Mouse (Mus musculus) MEL (cell line): ENCODE data around the gene Dnah6. TPM values are rescaled to one million over a fixed set of nuclear protein-coding genes. Genes with fewer than 3 reads are reported as not detected.

Experiments
- DNase-seq: peaks from one replicate; pipeline ENCODE4 v3.0.0; 2011; ENCODE audit warnings: low read depth, low spot score
- H3K27ac ChIP-seq: 2 replicates; pipeline ENCODE4 v1.5.1; 2012; ENCODE audit warnings: low read depth, mild to moderate bottlenecking, control low read depth, low read length, moderate library complexity; ENCODE audit not compliant: control insufficient read depth
- H3K27me3 ChIP-seq, 2 experiments: fragments of 150-350 bp in 1 of 2; sonication (generic) in 1 of 2; 2 replicates each; pipeline ENCODE4 v1.6.1; 2012; ENCODE audit warnings: low read length in 2 of 2, mild to moderate bottlenecking in 2 of 2, improper control_type of control experiment in 1 of 2, moderate library complexity in 1 of 2; ENCODE audit not compliant: insufficient read depth in 2 of 2, control insufficient read depth in 1 of 2
- H3K36me3 ChIP-seq, 2 experiments: 2 replicates each; pipeline ENCODE4 v1.6.1; 2012 to 2014; ENCODE audit warnings: low read length in 2 of 2, improper control_type of control experiment in 1 of 2, inconsistent platforms in 1 of 2, mild to moderate bottlenecking in 1 of 2; ENCODE audit not compliant: insufficient read depth in 2 of 2, control insufficient read depth in 1 of 2
- H3K4me1 ChIP-seq, 2 experiments: fragments of 150-350 bp in 1 of 2; sonication (generic) in 1 of 2; 2 replicates each; pipeline ENCODE4 v1.6.1; 2012; ENCODE audit warnings: low read length in 2 of 2, improper control_type of control experiment in 1 of 2, mild to moderate bottlenecking in 1 of 2; ENCODE audit not compliant: insufficient read depth in 2 of 2, control insufficient read depth in 1 of 2
- H3K4me3 ChIP-seq, 2 experiments: fragments of 150-350 bp in 1 of 2; sonication (generic) in 1 of 2; 2 replicates each; pipeline ENCODE4 v1.5.1; 2012; ENCODE audit warnings: low read depth in 2 of 2, low read length in 2 of 2, mild to moderate bottlenecking in 2 of 2, moderate library complexity in 2 of 2, control low read depth in 1 of 2, improper control_type of control experiment in 1 of 2; ENCODE audit not compliant: control insufficient read depth in 1 of 2, insufficient read depth in 1 of 2
- H3K79me2 ChIP-seq: 2 replicates; pipeline ENCODE4 v1.6.1; 2012; ENCODE audit warnings: mild to moderate bottlenecking, low read length, moderate library complexity; ENCODE audit not compliant: control insufficient read depth, poor library complexity, insufficient read depth
- H3K9ac ChIP-seq: 2 replicates; pipeline ENCODE4 v1.6.1; 2012; ENCODE audit warnings: low read depth, mild to moderate bottlenecking, control low read depth, low read length, moderate library complexity; ENCODE audit not compliant: control insufficient read depth, poor library complexity, severe bottlenecking
- H3K9me3 ChIP-seq: fragments of 150-350 bp; sonication (generic); replicated peaks from 2 replicates; pipeline ENCODE4 v1.6.1; 2012; ENCODE audit warnings: mild to moderate bottlenecking, low read length, improper control_type of control experiment, moderate library complexity; ENCODE audit not compliant: insufficient read depth
- CHD2 ChIP-seq: IDR thresholded peaks from 2 replicates; pipeline ENCODE4 v1.6.1; 2011; ENCODE audit warnings: low read length, improper control_type of control experiment
- CTCF ChIP-seq, 3 experiments: IDR thresholded peaks in 2 of 3; conservative IDR thresholded peaks in 1 of 3; 2 replicates each; pipeline ENCODE4 v1.5.1; 2011 to 2012; ENCODE audit warnings: low read length in 3 of 3, low read depth in 2 of 3, mild to moderate bottlenecking in 2 of 3, improper control_type of control experiment in 1 of 3, inconsistent platforms in 1 of 3, mixed read lengths in 1 of 3, moderate library complexity in 1 of 3; ENCODE audit not compliant: control insufficient read depth in 1 of 3, insufficient read depth in 1 of 3, poor library complexity in 1 of 3, severe bottlenecking in 1 of 3
- E2F4 ChIP-seq: IDR thresholded peaks from 2 replicates; pipeline ENCODE4 v1.6.1; 2011; ENCODE audit warnings: low read depth, low read length, improper control_type of control experiment, borderline replicate concordance
- ETS1 ChIP-seq: IDR thresholded peaks from 2 replicates; pipeline ENCODE4 v1.6.1; 2012; ENCODE audit warnings: low read depth, mild to moderate bottlenecking, inconsistent platforms, low read length, improper control_type of control experiment, moderate library complexity
- JUND ChIP-seq: IDR thresholded peaks from 2 replicates; pipeline ENCODE4 v1.6.1; 2011; ENCODE audit warnings: low read depth, mild to moderate bottlenecking, improper control_type of control experiment, low read length
- MAX ChIP-seq: IDR thresholded peaks from 2 replicates; pipeline ENCODE4 v1.6.1; 2011; ENCODE audit warnings: low read length, improper control_type of control experiment
- MYB ChIP-seq: IDR thresholded peaks from 2 replicates; pipeline ENCODE4 v1.6.1; 2011; ENCODE audit warnings: mild to moderate bottlenecking, low read depth, low read length, improper control_type of control experiment
- MYC ChIP-seq: IDR thresholded peaks from 2 replicates; pipeline ENCODE4 v1.6.1; 2011; ENCODE audit warnings: low read depth, mild to moderate bottlenecking, low read length, improper control_type of control experiment, moderate library complexity
- NELFE ChIP-seq: IDR thresholded peaks from 2 replicates; pipeline ENCODE4 v1.6.1; 2011; ENCODE audit warnings: low read depth, low read length, improper control_type of control experiment
- POLR2A ChIP-seq, 2 experiments: IDR thresholded peaks; 2 replicates each; pipeline ENCODE4 v1.6.1; 2011 to 2012; ENCODE audit warnings: low read length in 2 of 2, mild to moderate bottlenecking in 2 of 2, control low read depth in 1 of 2, improper control_type of control experiment in 1 of 2, low read depth in 1 of 2, moderate library complexity in 1 of 2; ENCODE audit not compliant: control insufficient read depth in 1 of 2, insufficient read depth in 1 of 2, poor library complexity in 1 of 2
- POLR2AphosphoS2 ChIP-seq: IDR thresholded peaks from 2 replicates; pipeline ENCODE4 v1.6.1; 2011; ENCODE audit warnings: low read length, improper control_type of control experiment
- POLR2AphosphoS5 ChIP-seq: IDR thresholded peaks from 2 replicates; pipeline ENCODE4 v1.6.1; 2012; ENCODE audit warnings: low read depth, borderline replicate concordance, mild to moderate bottlenecking, inconsistent platforms, low read length, moderate library complexity, mixed read lengths
- RAD21 ChIP-seq: IDR thresholded peaks from 2 replicates; pipeline ENCODE4 v1.6.1; 2011; ENCODE audit warnings: mild to moderate bottlenecking, low read depth, low read length, improper control_type of control experiment
- RCOR1 ChIP-seq: IDR thresholded peaks from 2 replicates; pipeline ENCODE4 v1.6.1; 2012; ENCODE audit warnings: low read depth, mild to moderate bottlenecking, inconsistent platforms, low read length, improper control_type of control experiment
- SIN3A ChIP-seq: IDR thresholded peaks from 2 replicates; pipeline ENCODE4 v1.6.1; 2012; ENCODE audit warnings: low read length, improper control_type of control experiment, inconsistent platforms
- SMC3 ChIP-seq: IDR thresholded peaks from 2 replicates; pipeline ENCODE4 v1.6.1; 2011; ENCODE audit warnings: low read depth, low read length, improper control_type of control experiment
- TBP ChIP-seq: IDR thresholded peaks from 2 replicates; pipeline ENCODE4 v1.8.0; 2011; ENCODE audit warnings: low read depth, low read length, improper control_type of control experiment
- USF1 ChIP-seq: IDR thresholded peaks from 2 replicates; pipeline ENCODE4 v1.6.1; 2014; ENCODE audit warnings: low read depth, mild to moderate bottlenecking, inconsistent platforms, low read length, improper control_type of control experiment, moderate library complexity
- ZC3H11A ChIP-seq: IDR thresholded peaks from 2 replicates; pipeline ENCODE4 v1.6.1; 2012; ENCODE audit warnings: low read depth, mild to moderate bottlenecking, inconsistent platforms, low read length, improper control_type of control experiment
- polyA plus RNA-seq, 2 experiments: library from polyadenylated mRNA; stranded (reverse) in 1 of 2; unstranded in 1 of 2; fragments of >175 nt in 1 of 2; fragments of >200 nt in 1 of 2; gene quantifications; 2 replicates each; pipeline versions ENCODE4 v1.2.1 to v1.2.4; 2012; ENCODE audit warnings: low replicate concordance in 2 of 2, low read depth in 1 of 2; ENCODE audit not compliant: insufficient read length in 2 of 2, insufficient read depth in 1 of 2, missing spikeins in 1 of 2
- total RNA-seq: library from RNA; depleted of rRNA; stranded (reverse); fragments of 300-350 nt; gene quantifications from 2 replicates; pipeline ENCODE4 v1.2.3, GENCODE M21; 2012

The Dnah6 gene
- total and polyA plus RNA-seq, 3 experiments: not detected

DNA sequence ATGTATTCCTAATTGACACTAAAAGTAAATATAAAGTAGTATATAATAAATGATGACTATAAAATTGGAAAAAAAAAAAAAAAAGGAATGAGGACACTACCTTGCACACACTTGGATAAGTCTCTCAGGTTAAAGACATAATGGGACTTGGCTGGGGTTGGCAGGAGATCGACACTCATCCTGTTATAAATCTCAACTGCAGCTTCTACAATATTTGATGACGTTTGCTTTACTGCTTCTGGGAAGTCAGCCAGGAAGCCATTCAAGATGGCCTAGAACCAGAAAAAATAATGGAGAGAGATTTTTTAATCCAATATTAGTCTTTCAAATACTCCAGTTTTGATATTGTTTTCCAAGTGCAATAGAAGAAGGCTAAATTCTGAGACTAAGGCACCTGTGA, 108.1 kb downstream of the Dnah6 start:
- no peaks in the 10 kb centered on the region for H3K36me3 ChIP-seq
- no peaks in the 10 kb centered on the region for H3K9me3 ChIP-seq
- no peak overlapping the region for H3K27ac ChIP-seq
- no peaks in the 10 kb centered on the region for H3K27me3 ChIP-seq
- TF ChIP-seq POLR2AphosphoS2 (no peak), MYC (no peak)
- TF ChIP-seq, all 39 proteins: peak for 0
- no peak for DNase-seq
- H3K4me3 ChIP-seq: no peak overlapping the region
- no peaks in the 10 kb centered on the region for H3K79me2 ChIP-seq
- H3K4me1 ChIP-seq: no peaks in the 10 kb centered on the region
- no peak overlapping the region for H3K9ac ChIP-seq

DNA sequence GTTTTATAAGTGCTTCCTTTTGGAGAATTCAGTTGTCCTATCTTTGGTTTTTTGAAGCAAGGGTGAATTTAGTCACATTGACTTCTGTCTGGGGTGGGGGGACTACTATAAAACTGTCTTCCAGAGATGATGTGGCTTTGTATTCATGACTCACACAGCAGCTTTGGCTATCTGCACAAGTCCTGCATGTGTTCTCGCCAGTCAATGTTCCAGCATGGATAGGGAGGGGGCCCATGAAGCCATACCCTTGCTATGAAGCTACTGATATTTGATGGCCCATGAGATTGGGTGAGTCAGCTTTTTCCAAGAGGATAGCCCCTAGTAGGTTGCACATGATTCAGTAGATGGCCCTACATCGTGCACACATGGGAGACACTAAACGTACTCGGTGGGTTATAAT, 128.3 kb downstream of the Dnah6 start:
- DNase-seq: no peak
- H3K9ac ChIP-seq: no peak overlapping the region
- TF ChIP-seq TBP (no peak), USF1 (no peak), RAD21 (no peak), SIN3A (no peak), NELFE (no peak), MYB (no peak), POLR2A (IDR thresholded peaks at IDR 0.05; ENCODE audit: control insufficient read depth in 1 of 2, insufficient read depth in 1 of 2, low read depth in 1 of 2, low read length in 2 of 2, poor library complexity in 1 of 2) (no peak), ZC3H11A (no peak), E2F4 (no peak), MYC (no peak), ETS1 (no peak), CHD2 (no peak)
- no peaks in the 10 kb centered on the region for H3K79me2 ChIP-seq
- no peak overlapping the region for H3K4me3 ChIP-seq
- H3K27ac ChIP-seq: no peak overlapping the region
- H3K36me3 ChIP-seq: no peaks in the 10 kb centered on the region
- no peaks in the 10 kb centered on the region for H3K27me3 ChIP-seq
- no peaks in the 10 kb centered on the region for H3K9me3 ChIP-seq
- no peaks in the 10 kb centered on the region for H3K4me1 ChIP-seq

DNA sequence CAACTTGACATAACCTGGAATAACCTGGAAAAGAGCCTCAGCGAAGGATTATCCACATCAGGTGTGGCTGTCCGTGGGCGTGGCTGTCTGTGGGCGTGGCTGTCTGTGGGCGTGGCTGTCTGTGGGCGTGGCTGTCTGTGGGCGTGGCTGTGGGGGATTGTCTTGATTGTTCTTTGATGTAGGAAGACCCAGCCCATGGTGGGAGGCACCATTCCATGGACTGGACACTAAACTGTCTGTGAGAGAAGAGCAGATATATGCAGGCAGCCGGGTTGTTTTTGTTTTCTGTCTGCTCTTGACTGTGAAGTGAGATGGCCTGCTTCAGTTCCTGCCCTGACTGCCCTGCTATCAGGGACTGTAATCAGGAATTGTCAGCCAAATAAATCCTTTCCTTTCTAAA, 130.6 kb downstream of the Dnah6 start:
- no peak for DNase-seq
- H3K36me3 ChIP-seq: no peaks in the 10 kb centered on the region
- no peak overlapping the region for H3K9ac ChIP-seq
- H3K27ac ChIP-seq: no peak overlapping the region
- no peaks in the 10 kb centered on the region for H3K9me3 ChIP-seq
- H3K79me2 ChIP-seq: no peaks in the 10 kb centered on the region
- no peaks in the 10 kb centered on the region for H3K4me1 ChIP-seq
- TF ChIP-seq SMC3 (no peak), RCOR1 (no peak), NELFE (no peak), MAX (no peak), POLR2AphosphoS2 (no peak), JUND (no peak), MYB (no peak), USF1 (no peak), POLR2AphosphoS5 (no peak), CTCF (IDR thresholded peaks at IDR 0.05 in 2 of 3, conservative IDR thresholded peaks at IDR 0.05 in 1 of 3; ENCODE audit: control insufficient read depth in 1 of 3, insufficient read depth in 1 of 3, low read depth in 2 of 3, low read length in 3 of 3, poor library complexity in 1 of 3, severe bottlenecking in 1 of 3) (no peak), TBP (no peak)
- H3K27me3 ChIP-seq: no peaks in the 10 kb centered on the region
- H3K4me3 ChIP-seq: no peak overlapping the region
